Mouse (Mus musculus) liver, embryonic 12.5 days (tissue): ENCODE data around the gene Ppm1d. TPM values are rescaled to one million over a fixed set of nuclear protein-coding genes. Genes with fewer than 3 reads are reported as not detected.
A peak's percentile ranks its signal among the peaks of the same experiment; 100 is the strongest.

ENCODE experiments used
- ATAC-seq: fragments of 200-750 bp; cut with Nextera tagmentation; 2 replicates; pipeline ENCODE4 v1.8.0; 2017; ENCODE audit warnings: moderate number of reproducible peaks, mild to moderate bottlenecking, moderate library complexity
- H3K27ac ChIP-seq: fragments of 300-500 bp; sonication (generic); 2 replicates; pipeline ENCODE4 v1.5.1; 2016; ENCODE audit warnings: mild to moderate bottlenecking
- H3K27me3 ChIP-seq: fragments of 300-500 bp; sonication (generic); replicated peaks from 2 replicates; pipeline ENCODE4 v1.6.1; 2016; ENCODE audit warnings: mild to moderate bottlenecking, moderate library complexity
- H3K36me3 ChIP-seq: fragments of 300-500 bp; sonication (generic); 2 replicates; pipeline ENCODE4 v1.6.1; 2016; ENCODE audit warnings: mild to moderate bottlenecking, moderate library complexity
- H3K4me1 ChIP-seq: fragments of 300-500 bp; sonication (generic); 2 replicates; pipeline ENCODE4 v1.6.1; 2016
- H3K4me2 ChIP-seq: fragments of 300-500 bp; sonication (generic); 2 replicates; pipeline ENCODE4 v1.6.1; 2016; ENCODE audit warnings: mild to moderate bottlenecking, moderate library complexity
- H3K4me3 ChIP-seq: fragments of 300-500 bp; sonication (generic); 2 replicates; pipeline ENCODE4 v1.5.1; 2016; ENCODE audit warnings: mild to moderate bottlenecking, moderate library complexity
- H3K9ac ChIP-seq: fragments of 300-500 bp; sonication (generic); 2 replicates; pipeline ENCODE4 v1.6.1; 2016; ENCODE audit warnings: mild to moderate bottlenecking, moderate library complexity
- H3K9me3 ChIP-seq: fragments of 300-500 bp; sonication (generic); replicated peaks from 2 replicates; pipeline ENCODE4 v1.6.1; 2016; ENCODE audit warnings: mild to moderate bottlenecking, moderate library complexity
- WGBS: fragments of 180-500 bp; shearing (Covaris S2); methylation state at CpG from one replicate; pipeline ENCODE4 v1.1.7; 2016; ENCODE audit not compliant: insufficient replicate concordance; 5-methylcytosine and 5-hydroxymethylcytosine counted together
- polyA plus RNA-seq: library from polyadenylated mRNA; unstranded; fragments of >200 nt; fragmentation: Nextera tagmentation; extraction: Ambion mirVana; gene quantifications from 2 replicates; pipeline ENCODE4 v1.2.1, GENCODE M21; 2016

The Ppm1d gene
- polyA plus RNA-seq, 1 experiment from 2014 or later = 25.9 TPM

DNA sequence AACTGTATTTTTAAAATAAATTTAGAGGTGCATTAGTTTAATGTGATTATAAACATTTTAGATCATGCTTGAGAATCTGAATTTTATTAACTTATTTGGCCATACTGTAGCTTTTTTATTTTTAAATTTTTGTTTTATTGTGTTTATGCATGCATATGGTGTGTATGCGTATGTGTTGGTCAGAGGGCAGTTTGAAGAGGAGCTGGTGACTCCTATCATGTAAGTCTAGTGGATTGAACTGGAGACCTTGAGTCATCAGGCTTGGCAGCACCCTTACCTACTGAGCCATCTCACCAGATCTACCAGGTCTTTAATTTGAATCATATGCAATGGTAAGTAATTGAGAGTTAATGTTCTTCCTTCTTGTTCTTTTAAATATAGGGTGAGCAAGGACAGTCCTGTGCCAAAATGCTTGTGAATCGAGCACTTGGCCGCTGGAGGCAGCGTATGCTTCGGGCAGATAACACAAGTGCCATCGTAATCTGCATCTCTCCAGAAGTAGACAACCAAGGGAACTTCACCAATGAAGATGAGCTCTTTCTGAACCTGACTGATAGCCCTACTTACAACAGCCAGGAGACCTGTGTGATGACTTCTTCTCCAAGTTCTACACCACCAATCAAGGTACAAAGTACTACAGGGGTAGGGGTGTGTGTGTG lies 28.3 kb downstream of the Ppm1d start:
- WGBS = 20% methylated on average over 6 of the region's 6 CpGs

DNA sequence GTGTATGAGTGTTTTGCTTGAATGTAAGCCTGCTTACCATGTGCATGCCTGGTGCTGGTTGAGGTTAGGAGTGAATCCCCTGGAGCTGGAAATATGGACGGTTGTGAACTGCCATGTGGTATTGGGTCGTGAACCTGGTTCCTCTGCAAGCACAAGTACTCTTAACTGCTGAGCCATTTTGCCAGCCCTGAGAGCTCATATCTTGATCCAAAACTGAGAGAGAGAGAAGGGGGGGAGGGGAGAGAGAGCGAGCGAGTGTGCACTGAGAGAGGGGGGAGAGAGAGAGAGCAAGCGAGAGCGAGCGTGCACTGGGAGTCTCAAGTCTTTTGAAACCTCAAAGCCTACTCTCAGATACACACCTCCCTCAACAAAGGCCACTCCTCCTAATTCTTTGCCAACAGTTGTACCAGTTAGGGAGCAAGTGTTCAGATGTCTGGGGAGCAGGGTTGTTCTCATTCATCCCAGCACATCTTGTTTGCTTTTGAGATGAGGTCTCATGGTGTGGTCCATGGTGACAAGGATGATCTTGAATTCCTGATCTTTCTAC lies 29.1 kb downstream of the Ppm1d start:
- no peaks in the 10 kb centered on the region for H3K9me3 ChIP-seq
- peak overlapping the region; percentile 57 for H3K4me3 ChIP-seq
- peak overlapping the region; percentile 72 for H3K9ac ChIP-seq
- H3K4me2 ChIP-seq = peak overlapping the region; percentile 67
- 50% methylated on average over 7 of the region's 7 CpGs for WGBS
- peaks cover 82% of the 10 kb centered on the region for H3K36me3 ChIP-seq
- no peaks in the 10 kb centered on the region for H3K27me3 ChIP-seq
- H3K4me1 ChIP-seq = peaks cover 59% of the 10 kb centered on the region
- ATAC-seq = peak; percentile 56
- H3K27ac ChIP-seq = peak overlapping the region; percentile 96

More for the DNA sequence above, 28.3 kb downstream of the Ppm1d start:
- peak overlapping the region; percentile 57 for H3K4me3 ChIP-seq
- peak overlapping the region; percentile 72 for H3K9ac ChIP-seq
- peak overlapping the region; percentile 67 for H3K4me2 ChIP-seq
- H3K36me3 ChIP-seq = peaks cover 88% of the 10 kb centered on the region
- peaks cover 57% of the 10 kb centered on the region for H3K4me1 ChIP-seq
- H3K27me3 ChIP-seq = no peaks in the 10 kb centered on the region
- ATAC-seq = peak; percentile 94
- H3K9me3 ChIP-seq = no peaks in the 10 kb centered on the region
- peak overlapping the region; percentile 96 for H3K27ac ChIP-seq

DNA sequence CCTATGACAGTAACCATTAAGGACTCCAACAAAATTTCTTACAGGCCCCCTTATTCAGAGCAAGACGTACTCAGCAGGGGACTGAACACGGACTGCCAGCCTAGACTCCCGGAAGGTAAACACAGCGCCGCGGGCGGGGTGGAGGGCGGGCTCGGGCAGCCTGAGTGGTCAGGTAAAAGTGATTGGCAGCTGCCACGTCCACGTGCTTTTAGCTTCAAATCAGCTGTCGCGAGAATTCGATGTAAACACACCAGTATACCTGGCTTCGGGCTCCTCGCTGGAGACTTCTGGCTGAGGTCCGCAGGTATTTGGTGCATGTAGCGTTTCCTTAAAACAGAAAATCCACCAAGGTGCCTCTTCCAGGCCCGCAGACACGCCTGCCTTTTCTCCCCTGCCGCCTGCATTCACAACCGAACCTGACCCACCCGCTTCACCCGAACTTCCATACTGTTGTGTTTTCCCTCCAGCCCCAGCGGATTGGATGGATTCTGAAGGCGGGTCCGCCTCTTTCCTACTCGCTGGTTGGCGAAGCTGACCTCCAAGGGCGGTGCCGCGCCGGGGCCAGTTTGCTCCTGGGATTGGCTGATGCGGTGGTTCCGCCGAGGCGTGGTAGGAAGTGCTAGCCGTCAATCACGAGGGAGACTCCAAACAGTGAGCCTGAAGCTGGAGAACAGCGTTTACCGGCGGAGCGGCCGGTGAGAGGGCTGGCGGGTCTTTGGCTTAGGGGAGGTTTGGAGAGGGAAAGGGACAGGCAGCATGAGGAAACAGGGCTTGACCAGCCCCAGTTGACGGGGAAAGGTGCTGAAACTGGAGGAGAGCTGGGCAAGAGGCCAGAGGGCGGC lies 41.7 kb downstream of the Ppm1d start, which contains the start of gene Bcas3:
Gene Bcas3 (plus strand): TSS at position 629 of the 842 bp plus-strand sequence.
- Histone ChIP-seq H3K27me3 (no peaks in the 10 kb centered on the region), H3K9ac (peak within 1 kb of the TSS; percentile 84), H3K27ac (peak within 1 kb of the TSS; percentile 75), H3K4me1 (peaks cover 59% of the 10 kb centered on the region), H3K9me3 (no peaks in the 10 kb centered on the region), H3K4me2 (peak within 1 kb of the TSS; percentile 84), H3K36me3 (peaks cover 16% of the 10 kb centered on the region), H3K4me3 (peak within 1 kb of the TSS; percentile 75)
- under 1% methylated on average over 47 of the region's 47 CpGs for WGBS
- peak; percentile 96 for ATAC-seq

DNA sequence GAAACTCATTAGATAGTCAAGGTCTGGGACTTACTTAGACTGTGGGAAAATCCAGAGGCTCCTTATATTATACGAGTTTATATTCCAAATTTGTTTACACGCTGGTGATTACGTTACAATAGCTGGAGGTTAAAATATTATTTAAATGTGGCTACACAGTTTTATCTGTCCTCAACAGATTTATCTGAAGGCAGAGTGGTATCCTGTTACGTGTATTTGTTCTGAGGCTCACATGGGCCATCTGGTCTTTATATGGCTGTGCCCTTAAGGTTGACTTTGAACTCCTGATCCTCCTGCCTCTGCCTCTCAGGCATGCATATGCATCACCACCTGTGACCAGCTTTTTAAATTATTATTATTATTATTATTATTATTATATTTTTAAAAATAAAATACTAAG lies 42.8 kb downstream of the Ppm1d start:
- Histone ChIP-seq H3K9me3 (no peaks in the 10 kb centered on the region), H3K4me1 (peaks cover 53% of the 10 kb centered on the region), H3K9ac (peak overlapping the region; percentile 84), H3K27me3 (no peaks in the 10 kb centered on the region), H3K4me2 (peak overlapping the region; percentile 84), H3K36me3 (peaks cover 17% of the 10 kb centered on the region), H3K4me3 (peak overlapping the region; percentile 75), H3K27ac (peak overlapping the region; percentile 75)
- ATAC-seq = no peak
- WGBS = 38% methylated on average over 4 of the region's 4 CpGs

DNA sequence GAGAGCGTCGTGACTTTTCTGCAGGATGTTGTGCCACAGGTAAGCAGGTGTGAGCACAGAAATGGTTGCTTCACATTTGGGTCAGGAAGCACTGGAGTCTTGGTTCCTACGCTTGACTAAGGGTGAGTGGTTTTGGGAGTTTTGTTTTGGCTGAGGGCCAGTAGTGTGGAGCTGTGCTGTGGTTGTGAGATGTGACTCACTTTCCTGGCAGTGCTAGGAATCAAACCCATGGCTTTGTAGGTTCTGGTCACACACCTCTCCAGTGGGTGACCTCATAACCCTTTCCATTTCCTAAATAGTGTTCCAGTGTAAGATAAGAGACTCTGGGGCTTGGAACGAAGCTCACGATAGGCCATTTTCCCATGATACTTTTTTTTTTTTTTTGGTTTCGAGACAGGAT lies 48.6 kb downstream of the Ppm1d start:
- Histone ChIP-seq H3K4me2 (no peak overlapping the region), H3K27ac (no peak overlapping the region), H3K9ac (no peak overlapping the region), H3K4me3 (no peak overlapping the region), H3K36me3 (peaks cover 61% of the 10 kb centered on the region), H3K27me3 (no peaks in the 10 kb centered on the region), H3K4me1 (peaks cover 5% of the 10 kb centered on the region), H3K9me3 (no peaks in the 10 kb centered on the region)
- WGBS = 80% methylated on average over 6 of the region's 6 CpGs
- ATAC-seq = no peak

DNA sequence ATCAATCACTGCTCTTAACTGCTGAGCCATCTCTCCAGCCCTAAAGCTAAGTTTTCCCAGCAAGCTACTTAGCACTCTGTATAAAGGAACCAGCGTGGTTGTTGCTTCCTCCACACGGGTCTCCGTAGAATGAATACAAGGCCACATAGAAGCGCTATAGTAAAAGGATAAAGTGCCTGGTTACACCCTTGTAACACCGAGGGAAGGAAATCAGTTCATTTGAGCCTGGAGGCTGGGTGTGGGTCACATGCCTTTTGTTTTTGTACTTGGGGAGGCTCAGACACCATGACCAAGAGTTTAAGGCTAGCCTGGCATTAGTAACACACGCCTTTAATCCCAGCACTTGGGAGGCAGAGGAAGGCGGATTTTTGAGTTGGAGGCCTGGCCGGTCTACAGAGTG lies 50.6 kb downstream of the Ppm1d start:
- no peaks in the 10 kb centered on the region for H3K4me1 ChIP-seq
- peaks cover 69% of the 10 kb centered on the region for H3K36me3 ChIP-seq
- no peak overlapping the region for H3K9ac ChIP-seq
- H3K27ac ChIP-seq = no peak overlapping the region
- H3K4me2 ChIP-seq = no peak overlapping the region
- WGBS = 84% methylated on average over 8 of the region's 8 CpGs
- no peaks in the 10 kb centered on the region for H3K27me3 ChIP-seq
- no peak for ATAC-seq
- H3K4me3 ChIP-seq = no peak overlapping the region
- H3K9me3 ChIP-seq = no peaks in the 10 kb centered on the region

DNA sequence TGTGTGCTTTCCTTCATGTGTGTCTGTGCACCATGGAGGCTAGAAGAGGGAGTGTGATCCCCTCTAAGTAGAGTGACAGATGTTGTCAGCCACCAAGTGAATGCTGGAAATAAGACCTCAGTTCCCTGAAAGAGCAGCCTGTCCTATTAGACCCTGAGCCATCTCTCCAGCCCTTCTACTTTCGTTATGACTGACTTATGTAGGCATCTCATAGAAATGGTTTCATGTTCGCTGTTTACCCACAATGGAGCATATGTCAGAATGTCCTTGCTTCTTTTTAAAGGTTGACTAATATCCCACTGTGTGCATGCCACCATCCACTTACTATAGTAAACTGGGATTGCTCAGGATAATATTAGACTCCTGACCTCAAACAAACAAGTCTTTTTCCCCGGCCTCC lies 55.1 kb downstream of the Ppm1d start:
- WGBS = 82% methylated on average over 3 of the region's 3 CpGs
- Histone ChIP-seq H3K4me3 (no peak overlapping the region), H3K27me3 (no peaks in the 10 kb centered on the region), H3K9me3 (no peaks in the 10 kb centered on the region), H3K27ac (no peak overlapping the region), H3K36me3 (peaks cover 50% of the 10 kb centered on the region), H3K4me1 (no peaks in the 10 kb centered on the region), H3K4me2 (no peak overlapping the region), H3K9ac (no peak overlapping the region)
- ATAC-seq = no peak

DNA sequence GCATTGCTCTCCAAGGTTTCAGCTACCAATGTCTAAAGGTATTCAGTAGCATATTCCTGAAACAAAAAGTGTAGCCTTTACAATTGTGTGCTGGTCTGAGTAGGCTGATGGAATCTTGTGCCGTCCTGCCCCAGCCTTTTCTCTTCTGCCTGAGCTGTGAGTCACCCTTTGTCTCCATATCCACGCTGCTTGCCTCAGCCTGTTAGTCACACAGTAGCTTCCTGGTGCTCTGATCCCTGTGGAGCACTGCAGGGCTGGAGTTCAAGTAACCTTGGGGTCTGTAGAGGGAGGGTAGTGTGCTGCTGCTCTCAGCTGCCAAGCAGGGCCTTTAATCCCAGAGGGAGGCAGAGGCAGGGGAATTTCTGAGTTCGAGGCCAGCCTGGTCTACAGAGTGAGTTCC lies 56.8 kb downstream of the Ppm1d start:
- no peaks in the 10 kb centered on the region for H3K9me3 ChIP-seq
- H3K4me2 ChIP-seq = no peak overlapping the region
- peaks cover 49% of the 10 kb centered on the region for H3K36me3 ChIP-seq
- H3K27ac ChIP-seq = no peak overlapping the region
- no peaks in the 10 kb centered on the region for H3K4me1 ChIP-seq
- no peaks in the 10 kb centered on the region for H3K27me3 ChIP-seq
- H3K4me3 ChIP-seq = no peak overlapping the region
- 75% methylated on average over 3 of the region's 3 CpGs for WGBS
- H3K9ac ChIP-seq = no peak overlapping the region
- no peak for ATAC-seq

DNA sequence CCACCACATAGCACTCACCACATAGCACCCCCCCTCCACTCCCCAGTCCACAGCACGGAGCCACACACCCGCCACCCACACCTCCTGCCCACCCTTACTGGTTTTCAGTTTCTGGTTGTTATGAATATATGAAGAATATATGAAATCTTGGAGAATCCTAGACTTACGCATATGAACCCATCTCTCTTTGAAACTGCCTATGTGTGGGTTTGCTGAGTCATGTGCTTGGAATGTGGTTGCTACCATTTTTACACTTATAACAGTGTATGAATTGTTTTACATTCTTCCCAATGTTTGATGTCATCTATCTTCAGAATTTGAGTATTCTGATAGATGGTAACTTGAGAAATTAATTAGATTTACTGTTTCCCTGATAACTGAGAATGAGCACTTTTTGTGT lies 68.0 kb downstream of the Ppm1d start:
- Histone ChIP-seq H3K4me2 (no peak overlapping the region), H3K27ac (no peak overlapping the region), H3K36me3 (no peaks in the 10 kb centered on the region), H3K9me3 (no peaks in the 10 kb centered on the region), H3K9ac (no peak overlapping the region), H3K4me3 (no peak overlapping the region), H3K4me1 (no peaks in the 10 kb centered on the region), H3K27me3 (no peaks in the 10 kb centered on the region)
- ATAC-seq = no peak
- 74% methylated on average over 3 of the region's 3 CpGs for WGBS

DNA sequence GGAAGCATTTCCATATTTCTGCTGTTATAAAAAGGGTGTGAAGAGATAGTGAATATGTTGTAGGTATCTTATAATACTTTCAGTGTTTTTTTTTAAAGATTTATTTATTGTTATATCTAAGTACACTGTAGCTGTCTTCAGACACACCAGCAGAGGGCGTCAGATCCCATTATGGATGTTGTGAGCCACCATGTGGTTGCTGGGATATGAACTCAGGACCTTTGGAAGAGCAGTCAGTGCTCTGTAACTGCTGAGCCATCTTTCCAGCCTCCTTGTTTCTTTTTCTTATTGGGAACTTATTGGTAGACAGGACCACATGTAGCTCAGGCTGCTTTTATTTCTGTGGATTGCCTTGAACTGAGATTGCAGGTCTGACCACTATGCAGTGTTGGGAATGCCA lies 69.0 kb downstream of the Ppm1d start:
- Histone ChIP-seq H3K4me3 (no peak overlapping the region), H3K4me1 (no peaks in the 10 kb centered on the region), H3K4me2 (no peak overlapping the region), H3K27ac (no peak overlapping the region), H3K36me3 (no peaks in the 10 kb centered on the region), H3K27me3 (no peaks in the 10 kb centered on the region), H3K9ac (no peak overlapping the region), H3K9me3 (no peaks in the 10 kb centered on the region)
- ATAC-seq = no peak
- 3% methylated on average over 1 of the region's 1 CpGs for WGBS

DNA sequence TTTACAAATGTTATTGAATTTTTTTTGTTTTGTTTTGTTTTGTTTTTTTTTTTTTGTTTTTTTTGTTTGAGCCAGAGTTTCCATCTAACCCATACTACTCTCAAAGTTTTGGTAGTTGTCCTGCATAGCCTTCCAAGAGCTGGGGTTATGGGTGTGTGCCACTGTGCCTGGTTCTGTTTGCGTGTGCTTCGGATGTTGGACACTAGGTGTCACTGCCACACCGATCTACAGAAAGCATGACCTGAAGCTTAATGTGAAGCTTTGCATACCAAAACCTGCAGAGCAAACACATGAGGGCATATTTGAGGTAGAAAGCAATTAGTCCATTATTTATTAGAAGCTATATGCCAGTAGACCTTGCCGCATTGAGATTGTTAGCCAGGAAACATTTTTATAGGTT lies 71.0 kb downstream of the Ppm1d start:
- H3K4me2 ChIP-seq = no peak overlapping the region
- 0 out of 2 replicates have a peak, but pooled peaks have one; percentile 24 for ATAC-seq
- no peaks in the 10 kb centered on the region for H3K9me3 ChIP-seq
- H3K27ac ChIP-seq = no peak overlapping the region
- WGBS = 15% methylated on average over 4 of the region's 4 CpGs
- H3K9ac ChIP-seq = no peak overlapping the region
- H3K27me3 ChIP-seq = no peaks in the 10 kb centered on the region
- no peak overlapping the region for H3K4me3 ChIP-seq
- no peaks in the 10 kb centered on the region for H3K36me3 ChIP-seq
- no peaks in the 10 kb centered on the region for H3K4me1 ChIP-seq
